Mouse (Mus musculus) liver, adult 2 months (tissue): ENCODE data around the gene Trpm6.

Experiments used
- CTCF ChIP-seq: fragments of 200-500 bp; IDR thresholded peaks from 2 replicates; pipeline ENCODE4 v1.5.1; 2011; ENCODE audit warnings: low read depth, low read length, control low read depth
- POLR2A ChIP-seq: fragments of 200-500 bp; IDR thresholded peaks from 2 replicates; pipeline ENCODE4 v1.6.1; 2011; ENCODE audit warnings: low read length, control low read depth; ENCODE audit not compliant: insufficient read depth; ENCODE audit errors: extremely low read depth

DNA sequence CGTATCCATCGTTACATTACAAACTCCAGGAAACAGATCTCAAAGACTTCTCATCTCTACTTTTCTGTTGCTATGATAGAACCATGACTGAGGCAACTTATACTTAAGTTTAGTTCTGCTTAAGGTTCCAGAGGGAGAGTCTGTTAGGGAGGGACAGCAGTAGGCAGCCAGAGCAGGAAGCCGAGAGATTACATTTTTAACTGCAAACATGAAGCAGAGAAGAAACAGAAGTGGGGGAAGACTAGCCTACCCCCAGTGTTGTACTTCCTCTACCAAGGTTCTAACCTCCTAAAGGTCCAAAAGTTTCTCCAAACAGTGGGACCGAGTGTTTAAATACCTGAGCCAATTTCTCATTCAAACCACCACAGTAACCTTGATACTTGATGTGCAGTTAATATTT lies 13.9 kb upstream of the Trpm6 start:
- TF ChIP-seq CTCF = no peak
- TF ChIP-seq POLR2A = no peak
